Mouse (Mus musculus) stomach, postnatal 0 days (tissue): Measurements from ENCODE around the gene Eif2ak2.

Experiments
- CTCF ChIP-seq: IDR thresholded peaks from 2 replicates; pipeline ENCODE4 v1.5.1; 2016; ENCODE audit warnings: antibody characterized with exemption, low read depth, mild to moderate bottlenecking, moderate library complexity
- EP300 ChIP-seq: optimal IDR thresholded peaks from 2 replicates; pipeline ENCODE3; 2016; ENCODE audit warnings: antibody characterized with exemption

DNA sequence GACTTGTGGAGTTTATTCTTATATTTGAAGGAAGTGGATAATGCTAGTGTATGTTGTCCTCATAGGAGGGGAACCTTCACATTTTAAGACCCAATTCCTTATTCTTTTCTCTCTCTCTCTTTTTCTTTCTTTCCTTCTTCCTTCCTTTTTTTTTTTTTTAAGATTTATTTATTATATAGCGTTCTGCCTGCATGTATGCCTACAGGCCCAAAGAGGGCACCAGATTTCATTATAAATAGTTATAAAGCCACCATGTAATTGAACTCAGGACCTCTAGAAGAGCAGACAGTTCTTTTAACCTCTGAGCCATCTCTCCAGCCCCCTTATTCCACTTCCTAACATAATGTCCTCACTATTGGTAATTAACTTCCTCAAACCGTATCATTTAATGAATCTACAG is 46.3 kb downstream of the Eif2ak2 start:
- TF ChIP-seq EP300: no peak
- TF ChIP-seq CTCF: peak; percentile 40
